Mouse (Mus musculus) forebrain, embryonic 14.5 days (tissue): ENCODE results near the gene Vdac2. TPM values are rescaled to one million over a fixed set of nuclear protein-coding genes. Genes with fewer than 3 reads are reported as not detected.

ENCODE experiments used
- ATAC-seq: fragments of 200-750 bp; cut with Nextera tagmentation; 2 replicates; pipeline ENCODE4 v1.8.0; 2017; ENCODE audit warnings: mild to moderate bottlenecking, moderate library complexity
- DNase-seq: peaks from one replicate; pipeline ENCODE4 v3.0.0-alpha.2; 2015; ENCODE audit warnings: low spot score
- H3K27ac ChIP-seq: fragments of 300-500 bp; sonication (generic); 2 replicates; pipeline ENCODE4 v1.5.1; 2014; ENCODE audit warnings: low read depth, mild to moderate bottlenecking, control low read depth, low read length, moderate library complexity
- H3K27me3 ChIP-seq: fragments of 300-500 bp; sonication (generic); replicated peaks from 2 replicates; pipeline ENCODE4 v1.6.1; 2014; ENCODE audit warnings: low read length, control low read depth, mixed read lengths; ENCODE audit not compliant: control insufficient read depth, insufficient read depth
- H3K36me3 ChIP-seq: fragments of 300-500 bp; sonication (generic); 2 replicates; pipeline ENCODE4 v1.6.1; 2014; ENCODE audit warnings: low read length, control low read depth; ENCODE audit not compliant: control insufficient read depth, insufficient read depth
- H3K4me1 ChIP-seq: fragments of 300-500 bp; sonication (generic); 2 replicates; pipeline ENCODE4 v1.6.1; 2014; ENCODE audit warnings: antibody characterized with exemption, low read length, control low read depth; ENCODE audit not compliant: control insufficient read depth, insufficient read depth
- H3K4me2 ChIP-seq: fragments of 300-500 bp; sonication (generic); 2 replicates; pipeline ENCODE4 v1.6.1; 2014; ENCODE audit warnings: mild to moderate bottlenecking, control low read depth, low read length
- H3K4me3 ChIP-seq: fragments of 300-500 bp; sonication (generic); 2 replicates; pipeline ENCODE4 v1.5.1; 2014; ENCODE audit warnings: low read depth, low read length, control low read depth
- H3K9ac ChIP-seq: fragments of 300-500 bp; sonication (generic); 2 replicates; pipeline ENCODE4 v1.6.1; 2014; ENCODE audit warnings: mild to moderate bottlenecking, low read length, control low read depth, moderate library complexity
- H3K9me3 ChIP-seq: fragments of 300-500 bp; sonication (generic); replicated peaks from 2 replicates; pipeline ENCODE4 v1.6.1; 2016; ENCODE audit warnings: low read length, control low read depth, mixed read lengths; ENCODE audit not compliant: control insufficient read depth
- WGBS: fragments of 180-500 bp; shearing (Covaris S2); extraction: QIAGEN DNeasy Blood & Tissue Kit; methylation state at CpG from one replicate; pipeline ENCODE4 v1.1.7; 2014; 5-methylcytosine and 5-hydroxymethylcytosine counted together
- polyA plus RNA-seq: library from polyadenylated mRNA; unstranded; fragments of >200 nt; fragmentation: Nextera tagmentation; extraction: Ambion mirVana; gene quantifications from 2 replicates; pipeline ENCODE4 v1.2.1, GENCODE M21; 2014

Gene Vdac2
- polyA plus RNA-seq, 1 experiment from 2014 or later = 292 TPM

- Histone ChIP-seq H3K4me2 (no peak overlapping the region), H3K4me1 (no peaks in the 10 kb centered on the region), H3K36me3 (no peaks in the 10 kb centered on the region), H3K9me3 (no peaks in the 10 kb centered on the region), H3K27ac (no peak overlapping the region), H3K9ac (no peak overlapping the region), H3K4me3 (no peak overlapping the region), H3K27me3 (no peaks in the 10 kb centered on the region)
- ATAC-seq (no peak), DNase-seq (peak; percentile 73)
- WGBS = 25% methylated on average over 14 of the region's 14 CpGs
Measured at GRCm38 (mm10) chr14:21812590-21813162, 12.4 kb upstream of the Vdac2 start.

GRCm38 (mm10) chr14:21813216-21813615 is 11.8 kb upstream of the Vdac2 start:
- DNase-seq (no peak), ATAC-seq (no peak)
- no peak overlapping the region for H3K4me2 ChIP-seq
- no peaks in the 10 kb centered on the region for H3K27me3 ChIP-seq
- H3K9me3 ChIP-seq = no peaks in the 10 kb centered on the region
- no peak overlapping the region for H3K9ac ChIP-seq
- H3K4me1 ChIP-seq = no peaks in the 10 kb centered on the region
- 91% methylated on average over 4 of the region's 4 CpGs for WGBS
- H3K4me3 ChIP-seq = no peak overlapping the region
- no peaks in the 10 kb centered on the region for H3K36me3 ChIP-seq
- H3K27ac ChIP-seq = no peak overlapping the region

GRCm38 (mm10) chr14:21813847-21814246 is 11.2 kb upstream of the Vdac2 start:
- no peak for ATAC-seq

GRCm38 (mm10) chr14:21814606-21815005 is 10.4 kb upstream of the Vdac2 start:
- no peak overlapping the region for H3K27ac ChIP-seq
- no peaks in the 10 kb centered on the region for H3K4me1 ChIP-seq
- no peak overlapping the region for H3K9ac ChIP-seq
- H3K36me3 ChIP-seq = no peaks in the 10 kb centered on the region
- H3K4me3 ChIP-seq = no peak overlapping the region
- H3K9me3 ChIP-seq = no peaks in the 10 kb centered on the region
- WGBS = 95% methylated on average over 4 of the region's 4 CpGs
- no peak overlapping the region for H3K4me2 ChIP-seq
- no peaks in the 10 kb centered on the region for H3K27me3 ChIP-seq
- ATAC-seq (no peak), DNase-seq (no peak)

More at GRCm38 (mm10) chr14:21813847-21814246, 11.2 kb upstream of the Vdac2 start:
- no peaks in the 10 kb centered on the region for H3K4me1 ChIP-seq
- no peak for DNase-seq
- H3K4me2 ChIP-seq = no peak overlapping the region
- no peaks in the 10 kb centered on the region for H3K27me3 ChIP-seq
- no peak overlapping the region for H3K9ac ChIP-seq
- H3K9me3 ChIP-seq = no peaks in the 10 kb centered on the region
- no peak overlapping the region for H3K27ac ChIP-seq
- no peaks in the 10 kb centered on the region for H3K36me3 ChIP-seq
- no peak overlapping the region for H3K4me3 ChIP-seq
- WGBS = 82% methylated on average over 3 of the region's 3 CpGs

- no peak overlapping the region for H3K27ac ChIP-seq
- no peaks in the 10 kb centered on the region for H3K9me3 ChIP-seq
- ATAC-seq (no peak), DNase-seq (no peak)
- H3K27me3 ChIP-seq = no peaks in the 10 kb centered on the region
- H3K4me1 ChIP-seq = no peaks in the 10 kb centered on the region
- no peak overlapping the region for H3K4me3 ChIP-seq
- no peak overlapping the region for H3K4me2 ChIP-seq
- no peak overlapping the region for H3K9ac ChIP-seq
- 67% methylated on average over 3 of the region's 3 CpGs for WGBS
- H3K36me3 ChIP-seq = no peaks in the 10 kb centered on the region
Measured at GRCm38 (mm10) chr14:21816255-21816654, 8.8 kb upstream of the Vdac2 start.

- no peak overlapping the region for H3K9ac ChIP-seq
- WGBS = 48% methylated on average over 4 of the region's 4 CpGs
Measured at GRCm38 (mm10) chr14:21817453-21817852, 7.6 kb upstream of the Vdac2 start.

GRCm38 (mm10) chr14:21820880-21821505 is 4.0 kb upstream of the Vdac2 start:
- no peaks in the 10 kb centered on the region for H3K4me1 ChIP-seq
- H3K4me3 ChIP-seq = no peak overlapping the region
- DNase-seq (no peak), ATAC-seq (no peak)
- no peaks in the 10 kb centered on the region for H3K27me3 ChIP-seq
- H3K9me3 ChIP-seq = no peaks in the 10 kb centered on the region
- no peak overlapping the region for H3K4me2 ChIP-seq
- H3K36me3 ChIP-seq = no peaks in the 10 kb centered on the region
- H3K27ac ChIP-seq = no peak overlapping the region
- WGBS = 88% methylated on average over 4 of the region's 4 CpGs
- H3K9ac ChIP-seq = no peak overlapping the region

More at GRCm38 (mm10) chr14:21817453-21817852, 7.6 kb upstream of the Vdac2 start:
- H3K4me1 ChIP-seq = no peaks in the 10 kb centered on the region
- H3K4me2 ChIP-seq = no peak overlapping the region
- DNase-seq (no peak), ATAC-seq (no peak)
- no peak overlapping the region for H3K27ac ChIP-seq
- no peak overlapping the region for H3K4me3 ChIP-seq
- no peaks in the 10 kb centered on the region for H3K9me3 ChIP-seq
- H3K27me3 ChIP-seq = no peaks in the 10 kb centered on the region
- no peaks in the 10 kb centered on the region for H3K36me3 ChIP-seq

GRCm38 (mm10) chr14:21822307-21822706 is 2.7 kb upstream of the Vdac2 start:
- H3K4me1 ChIP-seq = no peaks in the 10 kb centered on the region
- H3K36me3 ChIP-seq = no peaks in the 10 kb centered on the region
- H3K27me3 ChIP-seq = no peaks in the 10 kb centered on the region
- no peak for ATAC-seq
- H3K9me3 ChIP-seq = no peaks in the 10 kb centered on the region
- WGBS = 65% methylated on average over 7 of the region's 7 CpGs
- H3K9ac ChIP-seq = no peak overlapping the region
- H3K27ac ChIP-seq = no peak overlapping the region
- DNase-seq = no peak
- no peak overlapping the region for H3K4me2 ChIP-seq
- H3K4me3 ChIP-seq = no peak overlapping the region

GRCm38 (mm10) chr14:21822795-21823374 is 2.2 kb upstream of the Vdac2 start:
- ATAC-seq (no peak), DNase-seq (peak; percentile 31)
- H3K27ac ChIP-seq = no peak overlapping the region
- H3K4me1 ChIP-seq = no peaks in the 10 kb centered on the region
- no peaks in the 10 kb centered on the region for H3K36me3 ChIP-seq
- H3K27me3 ChIP-seq = no peaks in the 10 kb centered on the region
- no peak overlapping the region for H3K9ac ChIP-seq
- no peaks in the 10 kb centered on the region for H3K9me3 ChIP-seq
- H3K4me2 ChIP-seq = no peak overlapping the region
- no peak overlapping the region for H3K4me3 ChIP-seq
- WGBS = 72% methylated on average over 7 of the region's 7 CpGs
